7 mouse cellular contexts compared by ENCODE assay signal in genomic region chr7:28381017-28381790, GRCm38 (mm10). TPM values are rescaled to one million over a fixed set of nuclear protein-coding genes. Genes with fewer than 3 reads are reported as not detected.
DNase-seq lines count a peak whose midpoint lies in the region; ATAC-seq and TF ChIP-seq lines count a peak whose summit lies in the region.

No protein-coding gene starts in this region.

- TF ChIP-seq CTCF in Patski (IDR thresholded peaks at IDR 0.05), result no peak
- TF ChIP-seq CTCF in small intestine, adult 2 months (IDR thresholded peaks at IDR 0.05; ENCODE audit: extremely low read depth, insufficient read length, insufficient replicate concordance, low read depth, low read length), result no peak

- peaks cover 58% of the 10 kb centered on the region for H3K4me1 ChIP-seq in heart, embryonic 11.5 days (ENCODE audit: control insufficient read depth, insufficient read depth, low read length)
- H3K4me1 ChIP-seq in kidney, embryonic 15.5 days, result peaks cover 76% of the 10 kb centered on the region
- peaks cover 28% of the 10 kb centered on the region; the same call in 1 of the 2 replicates for H3K4me1 ChIP-seq in small intestine, adult 2 months (ENCODE audit: control insufficient read depth, insufficient read depth, insufficient read length, low read length)

- TF ChIP-seq POLR2A in small intestine, adult 2 months (IDR thresholded peaks at IDR 0.05; ENCODE audit: low read depth, low read length), result peak; percentile 18; the same call in 1 of the 2 replicates

- peak overlapping the region; percentile 67 for H3K4me2 ChIP-seq in heart, embryonic 11.5 days
- peak overlapping the region; percentile 70 for H3K4me2 ChIP-seq in kidney, embryonic 15.5 days

- 4% methylated on average over 30 of the region's 30 CpGs for WGBS in heart, embryonic 11.5 days (ENCODE audit: insufficient replicate concordance)
- WGBS in kidney, embryonic 15.5 days, result 5% methylated on average over 30 of the region's 30 CpGs
- under 1% methylated on average over 30 of the region's 30 CpGs for WGBS in small intestine, adult 2 months

- H3K9me3 ChIP-seq in heart, embryonic 11.5 days (replicated peaks; ENCODE audit: control insufficient read depth, low read length), result no peaks in the 10 kb centered on the region
- no peaks in the 10 kb centered on the region for H3K9me3 ChIP-seq in kidney, embryonic 15.5 days (replicated peaks)

- POLR2A ChIA-PET in Patski (lab: Charles Lee), result interaction anchor here (0.5 to 2.0 kb wide), 2 partner anchors 24 to 30 kb away, joined by 3 to 7 read pairs; partner anchors contain the start of gene Rps16

- CTCF ChIA-PET in Patski (lab: Charles Lee), result no interaction called here

- peak overlapping the region; percentile 98 for H3K27ac ChIP-seq in heart, embryonic 11.5 days (ENCODE audit: low read depth, low read length)
- peak overlapping the region; percentile 100 for H3K27ac ChIP-seq in kidney, embryonic 15.5 days
- H3K27ac ChIP-seq in small intestine, adult 2 months (ENCODE audit: insufficient read depth, low read depth, low read length), result peak overlapping the region; percentile 98

- H3K27me3 ChIP-seq in Patski, result no peaks in the 10 kb centered on the region
- H3K27me3 ChIP-seq in heart, embryonic 11.5 days (ENCODE audit: control insufficient read depth, insufficient read depth, low read length), result no peaks in the 10 kb centered on the region
- H3K27me3 ChIP-seq in kidney, embryonic 15.5 days, result no peaks in the 10 kb centered on the region
- no peaks in the 10 kb centered on the region for H3K27me3 ChIP-seq in small intestine, adult 2 months (ENCODE audit: control insufficient read depth, insufficient read depth, low read length)

- H3K4me3 ChIP-seq in heart, embryonic 11.5 days (ENCODE audit: low read depth, low read length), result peak overlapping the region; percentile 35
- H3K4me3 ChIP-seq in kidney, embryonic 15.5 days (replicated peaks), result peak overlapping the region; percentile 39
- peak overlapping the region; percentile 61 for H3K4me3 ChIP-seq in small intestine, adult 2 months (ENCODE audit: low read depth, low read length)

- no peak for DNase-seq in Patski (ENCODE audit: low read depth, low spot score)
- peak; percentile 74 for DNase-seq in embryo, embryonic 10.5 days (ENCODE audit: low spot score)
- peak; percentile 90 to 94 for DNase-seq in lung, postnatal 4 days
- DNase-seq in frontal cortex, postnatal 14 days (ENCODE audit: low spot score in 2 of 2), result no peak

- in situ Hi-C loops in Patski (cut with MboI; ENCODE audit: low pct_unique_long_range_greater_than_20kb), result no loop called here

- H3K9ac ChIP-seq in heart, embryonic 11.5 days (ENCODE audit: low read depth, low read length), result peak overlapping the region; percentile 73
- peak overlapping the region; percentile 48 for H3K9ac ChIP-seq in kidney, embryonic 15.5 days

- ATAC-seq in Patski, result peak; percentile 18
- peak; percentile 43; the same call in 1 of the 2 replicates for ATAC-seq in heart, embryonic 11.5 days (replicated peaks; ENCODE audit: insufficient number of reproducible peaks, low FRiP score, low TSS enrichment)
- ATAC-seq in kidney, embryonic 15.5 days (replicated peaks; ENCODE audit: low FRiP score), result no peak; the same call in 1 of the 2 replicates

- H3K36me3 ChIP-seq in heart, embryonic 11.5 days (ENCODE audit: control insufficient read depth, insufficient read depth, low read length), result no peaks in the 10 kb centered on the region
- peaks cover 17% of the 10 kb centered on the region; the same call in 1 of the 2 replicates for H3K36me3 ChIP-seq in kidney, embryonic 15.5 days
- H3K36me3 ChIP-seq in small intestine, adult 2 months (ENCODE audit: control insufficient read depth, insufficient read depth, low read length), result peaks cover 18% of the 10 kb centered on the region

RNA-seq across cellular contexts. Expression of gene Zfp36, which starts 1.2 kb away (rescaled TPM):
- polyA plus RNA-seq in Patski (2021), result 90.4 TPM
- 10.9 and 11.6 TPM in 2 replicates for polyA plus RNA-seq in heart, embryonic 11.5 days (2014; fragmentation: Nextera tagmentation; extraction: Ambion mirVana)
- polyA plus RNA-seq in kidney, embryonic 15.5 days (2015; fragmentation: Nextera tagmentation; extraction: Ambion mirVana), result 16.2 TPM in 2 replicates
- 85.4 and 196 TPM in 2 replicates for polyA plus RNA-seq in small intestine, adult 2 months (2012; rRNA removed)

RNA-seq across cellular contexts. Expression of gene Plekhg2, which starts 8.8 kb away (rescaled TPM):
- 45.3 TPM for polyA plus RNA-seq in Patski (2021)
- 44.6 and 47.8 TPM in 2 replicates for polyA plus RNA-seq in heart, embryonic 11.5 days (2014; fragmentation: Nextera tagmentation; extraction: Ambion mirVana)
- 69.9 and 84.6 TPM in 2 replicates for polyA plus RNA-seq in kidney, embryonic 15.5 days (2015; fragmentation: Nextera tagmentation; extraction: Ambion mirVana)
- 22.9 and 58.2 TPM in 2 replicates for polyA plus RNA-seq in small intestine, adult 2 months (2012; rRNA removed)

RNA-seq across cellular contexts. Expression of gene Med29, which starts 11.3 kb away (rescaled TPM):
- polyA plus RNA-seq in Patski (2021), result 32.4 TPM
- 46.4 and 54.3 TPM in 2 replicates for polyA plus RNA-seq in heart, embryonic 11.5 days (2014; fragmentation: Nextera tagmentation; extraction: Ambion mirVana)
- polyA plus RNA-seq in kidney, embryonic 15.5 days (2015; fragmentation: Nextera tagmentation; extraction: Ambion mirVana), result 52.6 and 57.7 TPM in 2 replicates
- 36.5 and 58.0 TPM in 2 replicates for polyA plus RNA-seq in small intestine, adult 2 months (2012; rRNA removed)

RNA-seq across cellular contexts. Expression of gene Paf1, which starts 11.5 kb away (rescaled TPM):
- 104 TPM for polyA plus RNA-seq in Patski (2021)
- polyA plus RNA-seq in heart, embryonic 11.5 days (2014; fragmentation: Nextera tagmentation; extraction: Ambion mirVana), result 70.2 and 81.4 TPM in 2 replicates
- polyA plus RNA-seq in kidney, embryonic 15.5 days (2015; fragmentation: Nextera tagmentation; extraction: Ambion mirVana), result 86.8 and 100 TPM in 2 replicates
- 27.6 and 67.1 TPM in 2 replicates for polyA plus RNA-seq in small intestine, adult 2 months (2012; rRNA removed)

RNA-seq across cellular contexts. Expression of gene Rps16, which starts 30.8 kb away (rescaled TPM):
- polyA plus RNA-seq in Patski (2021), result 713 TPM
- 750 and 792 TPM in 2 replicates for polyA plus RNA-seq in heart, embryonic 11.5 days (2014; fragmentation: Nextera tagmentation; extraction: Ambion mirVana)
- 995 and 1,159 TPM in 2 replicates for polyA plus RNA-seq in kidney, embryonic 15.5 days (2015; fragmentation: Nextera tagmentation; extraction: Ambion mirVana)
- polyA plus RNA-seq in small intestine, adult 2 months (2012; rRNA removed), result 877 and 996 TPM in 2 replicates

Comparison
In these comparisons a context has a peak if more than half of its experiments do, and no peak if none do; other contexts are left out.
1. DNase-seq: peak in embryo, embryonic 10.5 days (single experiment) and lung, postnatal 4 days (2 of 2); none in Patski (single experiment) and frontal cortex, postnatal 14 days (0 of 2).
2. Peak in every context shown above with its lines, with median percentiles within 50 percentile points of each other: H3K27ac ChIP-seq and H3K4me3 ChIP-seq.